Mouse (Mus musculus): Measurements from ENCODE around the gene Fam172a. TPM values are rescaled to one million over a fixed set of nuclear protein-coding genes. Genes with fewer than 3 reads are reported as not detected.

Fam172a gene
- polyA plus RNA-seq, 1 experiment from 2014 or later = 7.7 TPM

DNA sequence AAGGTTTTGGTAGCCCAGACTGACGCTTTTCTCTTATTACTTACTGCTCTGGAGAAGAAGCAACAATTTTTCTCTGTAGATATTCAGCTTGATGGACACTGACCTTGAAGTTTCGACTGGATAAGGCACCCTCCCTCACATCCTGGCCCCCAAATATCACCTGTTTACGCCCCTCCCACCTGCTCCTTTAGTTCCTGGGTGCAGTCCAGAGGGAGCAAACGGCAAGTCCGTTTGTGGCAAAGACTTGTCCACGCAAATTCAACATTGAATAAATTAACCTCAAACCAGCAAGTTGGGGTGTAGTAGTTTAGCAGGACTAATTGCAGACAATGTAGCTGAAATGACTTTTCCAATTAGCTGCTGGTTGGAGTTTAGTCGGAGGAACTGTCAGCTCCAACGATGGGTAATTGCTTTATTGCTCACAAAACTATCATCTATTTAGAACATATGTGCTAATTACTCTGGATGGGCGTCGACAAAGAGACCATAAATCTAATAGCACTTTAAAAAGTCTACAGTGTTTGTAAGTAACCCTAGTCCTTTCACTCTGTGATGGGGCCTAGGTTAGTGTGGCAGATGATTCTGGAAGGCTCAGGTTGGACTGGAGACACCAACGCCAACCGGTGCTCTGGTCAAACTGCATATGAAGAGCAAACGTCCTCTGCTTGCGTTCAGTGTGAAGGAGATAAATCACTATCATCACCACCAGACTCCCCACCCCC lies 507.0 kb downstream of the Fam172a start:
- peaks cover 77% of the 10 kb centered on the region for H3K27me3 ChIP-seq (ENCODE audit: control insufficient read depth, insufficient read depth, low read depth, low read length)

DNA sequence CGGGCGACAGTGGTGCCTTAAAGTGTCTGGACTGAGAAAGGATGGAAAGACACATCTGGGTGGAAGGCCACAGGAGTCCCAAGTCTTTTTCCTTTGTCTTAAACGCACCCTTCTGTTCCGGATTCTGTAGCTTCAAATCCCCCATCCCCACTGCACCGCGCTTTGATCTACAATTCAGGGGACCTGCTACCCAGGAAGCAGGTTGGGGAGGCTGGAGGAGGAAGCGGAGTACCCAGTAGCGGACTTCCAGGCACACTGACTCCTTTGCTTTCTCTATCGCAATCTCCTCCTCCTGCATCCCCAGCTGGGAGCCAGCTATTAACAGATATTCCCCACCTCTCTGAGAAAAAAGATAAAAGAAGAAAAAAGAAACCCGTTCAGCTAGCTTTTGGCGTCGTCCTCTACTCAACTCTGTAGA lies 507.8 kb downstream of the Fam172a start:
- Histone ChIP-seq H3K9me3 (replicated peaks; ENCODE audit: control insufficient read depth, low read length) (no peaks in the 10 kb centered on the region), H3K27ac (ENCODE audit: low read length) (no peak overlapping the region), H3K9ac (ENCODE audit: low read depth, low read length) (no peak overlapping the region), H3K4me2 (ENCODE audit: low read depth, low read length) (peak overlapping the region; percentile 14; the same call in 1 of the 2 replicates), H3K27me3 (ENCODE audit: control insufficient read depth, insufficient read depth, low read depth, low read length) (peaks cover 69% of the 10 kb centered on the region), H3K4me1 (ENCODE audit: control insufficient read depth, low read depth, low read length) (no peaks in the 10 kb centered on the region), H3K36me3 (ENCODE audit: control insufficient read depth, insufficient read depth) (no peaks in the 10 kb centered on the region), H3K4me3 (ENCODE audit: low read depth, low read length) (no peak overlapping the region)
- ATAC-seq (ENCODE audit: low read depth) = no peak
- 2% methylated on average over 12 of the region's 12 CpGs for WGBS (ENCODE audit: insufficient replicate concordance)

More for the DNA sequence above, 507.0 kb downstream of the Fam172a start:
- ATAC-seq (ENCODE audit: low read depth) = no peak
- H3K27ac ChIP-seq (ENCODE audit: low read length) = no peak overlapping the region
- no peak overlapping the region for H3K4me3 ChIP-seq (ENCODE audit: low read depth, low read length)
- 4% methylated on average over 14 of the region's 14 CpGs for WGBS (ENCODE audit: insufficient replicate concordance)
- no peaks in the 10 kb centered on the region for H3K36me3 ChIP-seq (ENCODE audit: control insufficient read depth, insufficient read depth)
- H3K4me2 ChIP-seq (ENCODE audit: low read depth, low read length) = no peak overlapping the region
- H3K4me1 ChIP-seq (ENCODE audit: control insufficient read depth, low read depth, low read length) = no peaks in the 10 kb centered on the region
- no peak overlapping the region for H3K9ac ChIP-seq (ENCODE audit: low read depth, low read length)
- no peaks in the 10 kb centered on the region for H3K9me3 ChIP-seq (replicated peaks; ENCODE audit: control insufficient read depth, low read length)

DNA sequence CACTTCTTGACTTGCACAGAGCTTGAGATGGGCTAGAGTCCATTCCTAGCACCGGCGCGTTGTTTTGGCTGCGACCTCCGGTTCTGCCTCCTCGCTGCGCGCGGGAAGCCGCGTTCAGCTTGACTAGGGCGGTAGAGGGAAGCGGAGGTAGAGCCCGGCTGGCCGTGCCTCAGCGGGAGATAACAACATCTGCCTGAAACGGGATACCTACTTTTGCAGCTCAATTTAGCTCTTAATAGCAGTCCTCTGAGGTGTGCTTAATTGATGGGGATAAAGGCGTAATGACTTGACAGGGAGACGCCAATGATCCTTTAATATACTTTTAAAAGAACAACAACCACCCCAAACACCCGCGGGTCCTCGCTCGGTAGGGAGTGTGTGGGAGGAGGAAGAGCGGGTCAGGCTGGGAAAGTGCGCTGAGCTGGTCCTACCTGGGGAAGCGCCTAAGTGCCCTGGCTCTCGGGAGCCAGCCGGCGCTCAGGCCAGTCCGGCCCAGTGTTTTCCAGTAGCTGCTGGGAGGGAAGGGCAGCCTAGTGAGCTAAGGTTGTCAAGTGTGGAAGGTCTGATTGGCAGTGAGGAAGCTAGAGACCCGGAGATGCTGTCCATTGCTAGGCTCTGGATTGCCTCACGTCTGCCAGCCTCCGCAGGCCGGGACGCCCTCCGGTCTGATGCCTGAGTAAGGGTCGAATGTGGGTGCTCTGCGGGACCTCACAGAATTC lies 508.4 kb downstream of the Fam172a start:
- no peaks in the 10 kb centered on the region for H3K36me3 ChIP-seq (ENCODE audit: control insufficient read depth, insufficient read depth)
- H3K27me3 ChIP-seq (ENCODE audit: control insufficient read depth, insufficient read depth, low read depth, low read length) = peaks cover 66% of the 10 kb centered on the region
- no peak overlapping the region for H3K9ac ChIP-seq (ENCODE audit: low read depth, low read length)
- no peak for ATAC-seq (ENCODE audit: low read depth)
- H3K27ac ChIP-seq (ENCODE audit: low read length) = no peak overlapping the region
- H3K9me3 ChIP-seq (replicated peaks; ENCODE audit: control insufficient read depth, low read length) = no peaks in the 10 kb centered on the region
- peak overlapping the region; percentile 14 for H3K4me2 ChIP-seq (ENCODE audit: low read depth, low read length)
- peak overlapping the region; percentile 6; the same call in 1 of the 2 replicates for H3K4me3 ChIP-seq (ENCODE audit: low read depth, low read length)
- H3K4me1 ChIP-seq (ENCODE audit: control insufficient read depth, low read depth, low read length) = no peaks in the 10 kb centered on the region
- WGBS (ENCODE audit: insufficient replicate concordance) = 2% methylated on average over 38 of the region's 38 CpGs

DNA sequence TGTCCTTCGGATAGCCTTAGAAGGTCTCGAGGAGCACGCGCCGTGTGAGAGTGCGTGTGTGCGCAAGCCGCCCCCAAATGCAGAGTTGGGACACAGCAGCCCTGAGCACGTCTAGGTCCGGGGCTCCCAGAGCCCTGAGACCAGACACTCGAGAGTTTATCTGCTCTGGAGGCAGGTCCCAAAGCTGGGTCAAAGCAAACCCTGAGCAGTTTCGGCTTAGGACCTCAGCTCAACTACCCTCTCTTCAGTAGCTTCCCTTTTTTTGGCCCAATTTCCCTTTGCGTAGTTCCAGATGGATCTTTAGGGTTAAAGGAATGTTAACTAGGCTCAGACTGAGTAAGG lies 508.9 kb downstream of the Fam172a start:
- Histone ChIP-seq H3K4me1 (ENCODE audit: control insufficient read depth, low read depth, low read length) (no peaks in the 10 kb centered on the region), H3K4me2 (ENCODE audit: low read depth, low read length) (0 out of 2 replicates have a peak overlapping the region, but pooled peaks have one; percentile 14), H3K27ac (ENCODE audit: low read length) (no peak overlapping the region), H3K27me3 (ENCODE audit: control insufficient read depth, insufficient read depth, low read depth, low read length) (peaks cover 61% of the 10 kb centered on the region), H3K36me3 (ENCODE audit: control insufficient read depth, insufficient read depth) (no peaks in the 10 kb centered on the region), H3K9ac (ENCODE audit: low read depth, low read length) (no peak overlapping the region), H3K4me3 (ENCODE audit: low read depth, low read length) (no peak overlapping the region), H3K9me3 (replicated peaks; ENCODE audit: control insufficient read depth, low read length) (no peaks in the 10 kb centered on the region)
- WGBS (ENCODE audit: insufficient replicate concordance) = 13% methylated on average over 13 of the region's 13 CpGs
- ATAC-seq (ENCODE audit: low read depth) = no peak

DNA sequence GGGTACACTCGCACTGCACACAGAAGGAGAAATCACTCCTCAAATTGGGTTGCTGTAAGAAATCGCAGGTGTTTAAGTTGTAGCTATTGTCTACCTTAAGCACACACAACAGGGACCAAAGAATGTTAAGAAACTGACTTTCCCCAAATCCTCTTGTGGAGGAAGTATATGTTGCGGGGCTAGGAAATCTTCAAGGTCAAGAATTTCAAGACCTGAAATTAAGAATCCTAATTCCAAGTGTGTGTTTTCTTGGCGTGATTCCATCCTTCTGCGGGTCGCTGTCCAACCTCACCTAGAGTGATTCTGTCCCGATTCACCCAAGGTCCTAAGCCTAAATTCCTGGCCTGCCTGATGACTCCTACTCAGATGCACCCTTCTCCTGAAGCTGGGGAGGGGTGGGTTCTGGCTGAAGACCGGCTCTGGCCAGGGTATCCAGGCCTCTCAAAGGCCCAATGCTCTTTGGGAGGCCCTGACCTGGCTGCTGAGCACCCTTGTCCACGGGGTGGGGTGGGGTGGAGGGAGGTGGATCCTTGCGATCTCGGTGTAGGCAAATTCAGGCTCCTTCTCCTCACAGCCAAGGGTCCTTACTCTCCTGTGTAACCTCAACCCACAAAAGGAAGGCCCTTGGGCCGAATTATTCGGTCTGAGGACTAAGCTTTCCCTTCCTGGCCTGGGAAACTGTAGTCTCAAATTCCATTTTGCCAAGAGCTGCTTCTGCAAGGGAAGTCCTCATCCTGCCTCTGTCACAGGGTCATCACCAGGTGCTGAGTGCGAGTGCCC lies 509.6 kb downstream of the Fam172a start:
- Histone ChIP-seq H3K27ac (ENCODE audit: low read length) (no peak overlapping the region), H3K9ac (ENCODE audit: low read depth, low read length) (no peak overlapping the region), H3K9me3 (replicated peaks; ENCODE audit: control insufficient read depth, low read length) (no peaks in the 10 kb centered on the region), H3K4me3 (ENCODE audit: low read depth, low read length) (no peak overlapping the region), H3K27me3 (ENCODE audit: control insufficient read depth, insufficient read depth, low read depth, low read length) (peaks cover 59% of the 10 kb centered on the region), H3K4me2 (ENCODE audit: low read depth, low read length) (no peak overlapping the region), H3K36me3 (ENCODE audit: control insufficient read depth, insufficient read depth) (no peaks in the 10 kb centered on the region), H3K4me1 (ENCODE audit: control insufficient read depth, low read depth, low read length) (no peaks in the 10 kb centered on the region)
- 6% methylated on average over 14 of the region's 14 CpGs for WGBS (ENCODE audit: insufficient replicate concordance)
- no peak for ATAC-seq (ENCODE audit: low read depth)

GRCm38 (mm10) chr13:78212111-78212510 lies 510.3 kb downstream of the Fam172a start:
- no peak for ATAC-seq (ENCODE audit: low read depth)
- WGBS (ENCODE audit: insufficient replicate concordance) = 11% methylated on average over 15 of the region's 15 CpGs
- H3K27me3 ChIP-seq (ENCODE audit: control insufficient read depth, insufficient read depth, low read depth, low read length) = peaks cover 55% of the 10 kb centered on the region

GRCm38 (mm10) chr13:78213155-78213554 lies 511.3 kb downstream of the Fam172a start:
- no peaks in the 10 kb centered on the region for H3K9me3 ChIP-seq (replicated peaks; ENCODE audit: control insufficient read depth, low read length)
- no peak overlapping the region for H3K27ac ChIP-seq (ENCODE audit: low read length)
- H3K27me3 ChIP-seq (ENCODE audit: control insufficient read depth, insufficient read depth, low read depth, low read length) = peaks cover 47% of the 10 kb centered on the region
- no peaks in the 10 kb centered on the region for H3K4me1 ChIP-seq (ENCODE audit: control insufficient read depth, low read depth, low read length)
- H3K9ac ChIP-seq (ENCODE audit: low read depth, low read length) = no peak overlapping the region
- no peak overlapping the region for H3K4me3 ChIP-seq (ENCODE audit: low read depth, low read length)
- WGBS (ENCODE audit: insufficient replicate concordance) = 17% methylated on average over 2 of the region's 2 CpGs
- no peaks in the 10 kb centered on the region for H3K36me3 ChIP-seq (ENCODE audit: control insufficient read depth, insufficient read depth)
- ATAC-seq (ENCODE audit: low read depth) = no peak
- no peak overlapping the region for H3K4me2 ChIP-seq (ENCODE audit: low read depth, low read length)

More at GRCm38 (mm10) chr13:78212111-78212510, 510.3 kb downstream of the Fam172a start:
- no peaks in the 10 kb centered on the region for H3K4me1 ChIP-seq (ENCODE audit: control insufficient read depth, low read depth, low read length)
- no peak overlapping the region for H3K27ac ChIP-seq (ENCODE audit: low read length)
- no peaks in the 10 kb centered on the region for H3K36me3 ChIP-seq (ENCODE audit: control insufficient read depth, insufficient read depth)
- H3K4me2 ChIP-seq (ENCODE audit: low read depth, low read length) = no peak overlapping the region
- no peak overlapping the region for H3K4me3 ChIP-seq (ENCODE audit: low read depth, low read length)
- H3K9ac ChIP-seq (ENCODE audit: low read depth, low read length) = no peak overlapping the region
- no peaks in the 10 kb centered on the region for H3K9me3 ChIP-seq (replicated peaks; ENCODE audit: control insufficient read depth, low read length)

DNA sequence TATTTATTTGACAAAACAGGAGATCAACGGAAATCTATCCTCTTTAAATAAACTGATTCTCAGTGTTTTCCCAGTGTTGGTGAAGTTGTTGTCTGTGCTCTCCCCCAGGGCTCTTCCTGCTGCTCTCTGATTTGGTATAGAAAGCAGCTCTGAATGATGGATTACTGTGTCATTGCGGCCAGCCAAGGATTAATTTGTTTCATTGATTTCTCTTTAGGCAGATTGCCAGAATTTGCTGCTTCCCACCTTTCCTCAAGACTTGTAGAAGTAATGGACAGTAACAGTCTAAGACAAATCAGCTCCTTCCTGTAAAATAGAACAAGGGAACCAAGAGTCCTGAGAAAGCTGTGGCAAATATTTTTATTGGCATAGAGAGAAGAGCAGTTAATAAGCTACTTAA lies 513.4 kb downstream of the Fam172a start:
- H3K27ac ChIP-seq (ENCODE audit: low read length) = no peak overlapping the region

More for the DNA sequence above, 513.4 kb downstream of the Fam172a start:
- Histone ChIP-seq H3K36me3 (ENCODE audit: control insufficient read depth, insufficient read depth) (no peaks in the 10 kb centered on the region), H3K9ac (ENCODE audit: low read depth, low read length) (no peak overlapping the region), H3K4me2 (ENCODE audit: low read depth, low read length) (no peak overlapping the region), H3K4me3 (ENCODE audit: low read depth, low read length) (no peak overlapping the region), H3K4me1 (ENCODE audit: control insufficient read depth, low read depth, low read length) (no peaks in the 10 kb centered on the region), H3K27me3 (ENCODE audit: control insufficient read depth, insufficient read depth, low read depth, low read length) (peaks cover 27% of the 10 kb centered on the region), H3K9me3 (replicated peaks; ENCODE audit: control insufficient read depth, low read length) (no peaks in the 10 kb centered on the region)
- ATAC-seq (ENCODE audit: low read depth) = no peak
- 47% methylated on average over 2 of the region's 2 CpGs for WGBS (ENCODE audit: insufficient replicate concordance)
